Mouse (Mus musculus): ENCODE measurements at regions not wholly inside any gene's neighbourhood (a gene's known extent, or its start where the extent isn't known, plus 50 kb on each side); places are given as distances from the start of the nearest gene placed in this dataset.

GRCm38 (mm10) chr7:95082248-95082647 is 1088.8 kb upstream of the Tenm4 start:
- no peak for TF ChIP-seq CTCF (IDR thresholded peaks at IDR 0.05; ENCODE audit: low read depth)
- ATAC-seq (replicated peaks; ENCODE audit: low FRiP score, low read depth) (no peak), DNase-seq (ENCODE audit: low spot score) (no peak)
- no peak overlapping the region for H3K4me2 ChIP-seq (ENCODE audit: low read length)
- no peak overlapping the region for H3K27ac ChIP-seq
- H3K4me1 ChIP-seq (replicated peaks; ENCODE audit: insufficient read depth, low read length): no peaks in the 10 kb centered on the region
- no peaks in the 10 kb centered on the region for H3K9me3 ChIP-seq (replicated peaks; ENCODE audit: low read length)
- H3K4me3 ChIP-seq (replicated peaks; ENCODE audit: low read depth, low read length): no peak overlapping the region
- H3K27me3 ChIP-seq (ENCODE audit: insufficient read depth, low read length): no peaks in the 10 kb centered on the region
- H3K36me3 ChIP-seq (ENCODE audit: insufficient read depth, low read length): no peaks in the 10 kb centered on the region
- no peak overlapping the region for H3K9ac ChIP-seq (ENCODE audit: low read depth, low read length)

DNA sequence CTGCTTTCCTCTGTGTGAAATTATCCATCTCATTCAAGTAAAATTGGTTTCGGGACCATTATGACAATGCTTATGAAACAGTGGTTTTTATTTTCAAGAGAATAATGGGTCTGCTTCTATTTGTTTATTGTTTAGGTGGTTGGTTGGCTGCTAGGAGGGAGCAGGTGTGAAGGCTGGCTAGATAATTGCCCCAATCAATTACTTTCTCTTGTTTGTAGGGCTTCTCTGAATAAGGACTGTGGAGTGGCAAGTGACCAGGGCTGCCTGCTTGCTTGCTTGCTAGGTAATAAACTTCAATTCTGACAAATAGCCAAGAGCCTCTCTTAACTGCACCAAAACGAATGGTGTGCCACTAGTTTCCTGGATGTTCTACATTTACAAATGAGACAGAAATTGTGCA is 1086.7 kb upstream of the Tenm4 start:
- H3K4me3 ChIP-seq (replicated peaks; ENCODE audit: low read depth, low read length): no peak overlapping the region
- WGBS: 45% methylated on average over 2 of the region's 2 CpGs
- no peaks in the 10 kb centered on the region for H3K4me1 ChIP-seq (replicated peaks; ENCODE audit: insufficient read depth, low read length)
- DNase-seq (ENCODE audit: low spot score): no peak
- no peak for ATAC-seq (replicated peaks; ENCODE audit: low FRiP score, low read depth)
- H3K4me2 ChIP-seq (ENCODE audit: low read length): no peak overlapping the region
- H3K9me3 ChIP-seq (replicated peaks; ENCODE audit: low read length): no peaks in the 10 kb centered on the region
- no peak overlapping the region for H3K27ac ChIP-seq
- H3K9ac ChIP-seq (ENCODE audit: low read depth, low read length): no peak overlapping the region
- no peak for TF ChIP-seq CTCF (IDR thresholded peaks at IDR 0.05; ENCODE audit: low read depth)
- no peaks in the 10 kb centered on the region for H3K27me3 ChIP-seq (ENCODE audit: insufficient read depth, low read length)
- no peaks in the 10 kb centered on the region for H3K36me3 ChIP-seq (ENCODE audit: insufficient read depth, low read length)

DNA sequence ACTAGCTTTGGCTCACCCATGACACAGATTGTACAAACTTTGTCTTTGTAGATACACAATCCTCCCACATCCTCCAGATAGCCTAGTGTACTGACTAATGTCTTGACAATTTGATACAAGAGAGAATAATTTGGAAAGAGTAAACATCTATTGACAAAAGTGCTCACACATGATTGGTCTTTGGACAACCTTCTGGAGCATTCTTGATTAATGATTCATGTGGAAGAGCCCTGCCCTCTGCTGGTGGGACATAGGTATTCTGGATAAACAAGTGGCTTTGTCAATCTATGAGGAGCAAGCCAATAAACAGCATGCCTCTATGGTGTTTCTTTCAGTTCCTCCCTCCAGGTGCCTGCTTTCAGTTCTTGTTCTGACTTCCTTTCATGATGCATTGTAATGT is 1079.7 kb upstream of the Tenm4 start:
- Histone ChIP-seq H3K9ac (ENCODE audit: low read depth, low read length) (no peak overlapping the region), H3K4me3 (replicated peaks; ENCODE audit: low read depth, low read length) (no peak overlapping the region), H3K9me3 (replicated peaks; ENCODE audit: low read length) (no peaks in the 10 kb centered on the region), H3K36me3 (ENCODE audit: insufficient read depth, low read length) (no peaks in the 10 kb centered on the region), H3K4me2 (ENCODE audit: low read length) (no peak overlapping the region), H3K27me3 (ENCODE audit: insufficient read depth, low read length) (no peaks in the 10 kb centered on the region), H3K27ac (no peak overlapping the region), H3K4me1 (replicated peaks; ENCODE audit: insufficient read depth, low read length) (no peaks in the 10 kb centered on the region)
- TF ChIP-seq CTCF (IDR thresholded peaks at IDR 0.05; ENCODE audit: low read depth): peak; percentile 67
- peak; percentile 31 for DNase-seq (ENCODE audit: low spot score)
- no peak for ATAC-seq (replicated peaks; ENCODE audit: low FRiP score, low read depth)

DNA sequence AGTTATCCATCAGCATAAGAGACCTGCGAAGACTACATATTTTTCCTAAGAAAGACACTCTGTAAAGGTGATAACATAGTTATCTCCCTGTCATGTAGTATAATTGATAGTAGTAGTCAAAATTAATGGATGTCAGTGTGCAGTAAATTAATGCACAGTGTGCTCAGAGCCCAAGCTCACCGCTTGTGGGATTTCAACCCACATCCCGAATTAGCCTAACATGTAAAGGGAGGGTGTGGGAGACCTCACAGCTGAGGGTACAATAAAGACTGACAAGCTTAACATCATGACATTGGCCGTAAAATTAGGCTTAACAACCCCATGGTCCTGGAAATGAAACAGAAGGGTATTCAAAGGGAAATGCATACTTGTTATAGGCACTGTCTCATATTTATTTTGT is 1042.0 kb upstream of the Tenm4 start:
- Histone ChIP-seq H3K27ac (no peak overlapping the region), H3K4me1 (replicated peaks; ENCODE audit: insufficient read depth, low read length) (no peaks in the 10 kb centered on the region), H3K36me3 (ENCODE audit: insufficient read depth, low read length) (no peaks in the 10 kb centered on the region), H3K4me3 (replicated peaks; ENCODE audit: low read depth, low read length) (no peak overlapping the region), H3K9me3 (replicated peaks; ENCODE audit: low read length) (no peaks in the 10 kb centered on the region), H3K9ac (ENCODE audit: low read depth, low read length) (no peak overlapping the region), H3K27me3 (ENCODE audit: insufficient read depth, low read length) (no peaks in the 10 kb centered on the region), H3K4me2 (ENCODE audit: low read length) (no peak overlapping the region)
- DNase-seq (ENCODE audit: low spot score): no peak
- ATAC-seq (replicated peaks; ENCODE audit: low FRiP score, low read depth): no peak
- WGBS: 63% methylated on average over 4 of the region's 4 CpGs
- TF ChIP-seq CTCF (IDR thresholded peaks at IDR 0.05; ENCODE audit: low read depth): no peak

DNA sequence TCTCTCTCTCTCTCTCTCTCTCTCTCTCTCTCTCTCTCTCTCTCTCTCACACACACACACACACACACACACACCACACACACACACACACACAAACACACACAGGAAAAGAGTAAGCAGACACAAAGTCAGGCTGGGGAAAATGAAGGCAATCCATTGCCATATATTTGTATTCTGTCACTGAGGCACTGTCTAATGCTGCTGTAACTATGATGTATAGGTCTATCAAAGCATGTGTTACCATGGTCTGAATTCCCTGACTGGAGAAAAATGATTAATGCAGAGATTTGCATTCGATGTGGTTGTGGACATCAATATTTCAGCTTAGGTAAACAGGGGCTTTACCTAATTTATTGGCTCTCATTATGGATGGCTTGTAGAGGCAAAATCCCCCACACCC is 1038.0 kb upstream of the Tenm4 start:
- Histone ChIP-seq H3K36me3 (ENCODE audit: insufficient read depth, low read length) (no peaks in the 10 kb centered on the region), H3K9me3 (replicated peaks; ENCODE audit: low read length) (no peaks in the 10 kb centered on the region), H3K9ac (ENCODE audit: low read depth, low read length) (no peak overlapping the region), H3K4me1 (replicated peaks; ENCODE audit: insufficient read depth, low read length) (no peaks in the 10 kb centered on the region), H3K4me3 (replicated peaks; ENCODE audit: low read depth, low read length) (no peak overlapping the region), H3K4me2 (ENCODE audit: low read length) (no peak overlapping the region), H3K27ac (no peak overlapping the region), H3K27me3 (ENCODE audit: insufficient read depth, low read length) (no peaks in the 10 kb centered on the region)
- no peak for TF ChIP-seq CTCF (IDR thresholded peaks at IDR 0.05; ENCODE audit: low read depth)
- DNase-seq (ENCODE audit: low spot score): peak; percentile 8
- WGBS: 69% methylated on average over 1 of the region's 1 CpGs
- ATAC-seq (replicated peaks; ENCODE audit: low FRiP score, low read depth): no peak

DNA sequence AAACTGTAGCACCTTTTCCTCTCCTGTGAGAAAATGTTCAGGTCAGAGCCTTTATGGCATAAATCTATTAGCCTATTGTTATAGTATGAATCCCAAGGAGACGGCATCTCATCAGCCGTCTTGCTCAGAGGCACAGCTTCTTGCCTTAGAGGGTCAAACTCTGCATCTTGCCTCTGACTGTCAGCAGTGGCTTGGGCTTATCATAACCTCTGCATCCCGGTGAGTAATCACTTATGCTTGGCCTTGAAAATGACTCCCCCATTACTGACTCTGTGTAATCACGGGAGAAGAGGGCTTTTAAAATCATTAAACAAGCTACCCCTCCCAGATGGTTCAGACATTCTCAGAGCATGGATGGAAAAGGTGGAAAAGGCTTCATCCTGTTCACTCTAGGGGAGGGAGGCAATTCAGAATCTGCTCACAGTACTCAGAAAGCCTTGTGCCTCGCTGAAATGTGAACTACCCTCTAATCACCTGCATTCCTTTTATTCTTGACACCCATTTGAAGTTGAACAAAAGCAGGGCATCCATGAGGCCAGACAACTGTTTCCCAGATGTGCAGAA is 1036.9 kb upstream of the Tenm4 start:
- Histone ChIP-seq H3K4me1 (replicated peaks; ENCODE audit: insufficient read depth, low read length) (no peaks in the 10 kb centered on the region), H3K27me3 (ENCODE audit: insufficient read depth, low read length) (no peaks in the 10 kb centered on the region), H3K9me3 (replicated peaks; ENCODE audit: low read length) (no peaks in the 10 kb centered on the region), H3K4me2 (ENCODE audit: low read length) (no peak overlapping the region), H3K36me3 (ENCODE audit: insufficient read depth, low read length) (no peaks in the 10 kb centered on the region), H3K9ac (ENCODE audit: low read depth, low read length) (no peak overlapping the region), H3K4me3 (replicated peaks; ENCODE audit: low read depth, low read length) (no peak overlapping the region), H3K27ac (no peak overlapping the region)
- 27% methylated on average over 5 of the region's 5 CpGs for WGBS
- no peak for TF ChIP-seq CTCF (IDR thresholded peaks at IDR 0.05; ENCODE audit: low read depth)
- ATAC-seq (replicated peaks; ENCODE audit: low FRiP score, low read depth): no peak
- DNase-seq (ENCODE audit: low spot score): no peak

DNA sequence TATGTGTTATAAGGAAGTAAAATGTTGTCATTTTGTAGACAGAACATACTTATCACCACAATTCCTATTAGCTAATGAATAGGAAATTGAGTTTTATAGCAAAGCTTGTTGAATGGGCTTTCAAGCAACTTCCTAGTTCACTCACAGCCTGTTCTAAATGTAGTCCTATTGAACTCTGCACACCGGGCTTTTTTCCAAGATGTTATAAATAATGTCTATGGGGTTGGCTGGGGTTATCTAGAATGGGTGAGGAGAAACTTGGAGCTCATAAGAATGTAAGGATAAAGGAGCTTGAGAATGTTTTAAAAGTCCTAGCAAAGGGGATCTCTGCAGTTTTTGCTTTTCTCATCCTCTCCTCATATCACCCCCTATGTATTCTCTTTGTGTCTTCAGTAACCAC is 1029.3 kb upstream of the Tenm4 start:
- no peaks in the 10 kb centered on the region for H3K9me3 ChIP-seq (replicated peaks; ENCODE audit: low read length)
- WGBS: 37% methylated on average over 1 of the region's 1 CpGs
- no peak overlapping the region for H3K4me2 ChIP-seq (ENCODE audit: low read length)
- DNase-seq (ENCODE audit: low spot score) (peak; percentile 52), ATAC-seq (replicated peaks; ENCODE audit: low FRiP score, low read depth) (no peak)
- H3K9ac ChIP-seq (ENCODE audit: low read depth, low read length): no peak overlapping the region
- no peak overlapping the region for H3K4me3 ChIP-seq (replicated peaks; ENCODE audit: low read depth, low read length)
- no peaks in the 10 kb centered on the region for H3K27me3 ChIP-seq (ENCODE audit: insufficient read depth, low read length)
- H3K36me3 ChIP-seq (ENCODE audit: insufficient read depth, low read length): no peaks in the 10 kb centered on the region
- no peaks in the 10 kb centered on the region for H3K4me1 ChIP-seq (replicated peaks; ENCODE audit: insufficient read depth, low read length)
- no peak for TF ChIP-seq CTCF (IDR thresholded peaks at IDR 0.05; ENCODE audit: low read depth)
- no peak overlapping the region for H3K27ac ChIP-seq

Data from kidney, postnatal 0 days (tissue).